Mouse (Mus musculus) heart, adult 2 months (tissue): ENCODE measurements at regions not wholly inside any gene's neighbourhood (a gene's known extent, or its start where the extent isn't known, plus 50 kb on each side); places are given as distances from the start of the nearest gene placed in this dataset.

Experiments used
- DNase-seq, 2 experiments: peaks; one replicate each; pipeline ENCODE4 v3.0.0; 2021
- H3K27ac ChIP-seq: fragments of 200-600 bp; 2 replicates; pipeline ENCODE4 v1.8.1; 2022
- H3K27me3 ChIP-seq: fragments of 200-500 bp; 2 replicates; pipeline ENCODE4 v1.6.1; 2012; ENCODE audit warnings: mild to moderate bottlenecking, low read length, inconsistent platforms, mixed read lengths; ENCODE audit not compliant: control insufficient read depth, insufficient read depth
- H3K36me3 ChIP-seq: fragments of 200-500 bp; 2 replicates; pipeline ENCODE4 v1.6.1; 2012; ENCODE audit warnings: low read length, inconsistent platforms; ENCODE audit not compliant: control insufficient read depth, insufficient read depth
- H3K4me1 ChIP-seq: fragments of 200-500 bp; 2 replicates; pipeline ENCODE4 v1.6.1; 2011; ENCODE audit warnings: low read length; ENCODE audit not compliant: control insufficient read depth, insufficient read depth
- H3K4me3 ChIP-seq: fragments of 200-600 bp; 2 replicates; pipeline ENCODE4 v1.8.1; 2022
- H3K79me2 ChIP-seq: fragments of 200-500 bp; replicated peaks from 2 replicates; pipeline ENCODE4 v1.6.1; 2012; ENCODE audit warnings: mild to moderate bottlenecking, inconsistent platforms, low read length, moderate library complexity, mixed read lengths; ENCODE audit not compliant: control insufficient read depth, insufficient read depth
- H3K9ac ChIP-seq: fragments of 200-500 bp; 2 replicates; pipeline ENCODE4 v1.6.1; 2012; ENCODE audit warnings: low read depth, mild to moderate bottlenecking, control low read depth, inconsistent platforms, low read length, mixed read lengths
- CTCF ChIP-seq: fragments of 200-600 bp; IDR thresholded peaks from 2 replicates; pipeline ENCODE4 v1.8.1; 2022; ENCODE audit warnings: antibody characterized with exemption, mild to moderate bottlenecking, moderate library complexity
- EP300 ChIP-seq: fragments of 200-500 bp; IDR thresholded peaks from 2 replicates; pipeline ENCODE4 v1.6.1; 2011; ENCODE audit warnings: low read depth, low read length, control low read depth; ENCODE audit not compliant: insufficient read depth
- POLR2A ChIP-seq: fragments of 200-500 bp; IDR thresholded peaks from 2 replicates; pipeline ENCODE4 v1.6.1; 2011; ENCODE audit warnings: mild to moderate bottlenecking, low read depth, low read length, control low read depth; ENCODE audit not compliant: insufficient read depth
- WGBS: fragments of 180-500 bp; shearing (Covaris S2); methylation state at CpG from one replicate; pipeline ENCODE4 v1.1.7; 2018; 5-methylcytosine and 5-hydroxymethylcytosine counted together
- intact Hi-C: fragments of 180-260 bp; cut with DNase I; formaldehyde crosslinking; loops from one replicate; pipeline ENCODE4 v1.15.1; 2025

DNA sequence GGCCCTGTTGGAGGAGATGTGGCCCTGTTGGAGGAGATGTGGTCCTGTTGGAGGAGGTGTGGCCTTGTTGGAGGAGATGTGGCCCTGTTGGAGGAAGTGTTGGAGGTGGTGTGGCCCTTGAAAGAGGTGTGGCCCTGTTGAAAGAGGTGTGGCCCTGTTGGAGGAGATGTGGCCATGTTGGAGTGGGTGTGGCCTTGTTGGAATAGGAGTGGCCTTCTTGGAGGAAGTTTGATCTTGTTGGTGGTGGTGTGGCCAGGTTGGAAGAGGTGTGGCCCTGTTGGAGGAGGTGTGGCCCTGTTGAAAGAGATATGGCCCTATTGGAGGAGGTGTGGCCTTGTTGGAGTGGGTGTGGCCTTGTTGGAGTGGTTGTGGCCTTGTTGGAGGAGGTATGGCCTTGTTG, 220.3 kb downstream of the Cryba4 start:
- Histone ChIP-seq H3K36me3 (no peaks in the 10 kb centered on the region), H3K4me1 (no peaks in the 10 kb centered on the region), H3K27me3 (no peaks in the 10 kb centered on the region), H3K9ac (no peak overlapping the region), H3K79me2 (no peaks in the 10 kb centered on the region), H3K4me3 (no peak overlapping the region), H3K27ac (no peak overlapping the region)
- intact Hi-C loops, result no loop called here
- no peak for DNase-seq
- TF ChIP-seq CTCF (no peak), EP300 (no peak), POLR2A (no peak)

DNA sequence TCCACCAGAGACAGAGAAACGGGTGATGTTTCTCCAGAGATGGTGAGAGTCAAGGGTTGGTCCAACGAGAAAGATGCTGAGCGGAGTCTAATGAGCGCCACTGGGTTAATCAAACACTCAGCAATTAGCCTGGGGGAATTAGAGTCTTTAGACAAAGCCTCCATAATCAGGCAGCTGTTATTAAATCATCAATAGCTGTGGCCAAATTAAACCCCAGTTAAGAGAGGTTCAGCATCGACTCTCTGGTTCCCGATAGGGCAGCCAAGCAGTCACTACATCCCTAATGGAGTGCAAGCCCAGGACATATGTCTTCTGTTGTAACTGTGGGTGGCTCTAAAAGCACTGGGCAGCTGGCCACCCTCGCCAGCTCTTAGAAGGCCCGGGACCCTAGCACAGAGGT, 216.9 kb downstream of the Cryba4 start:
- no peak for DNase-seq
- Histone ChIP-seq H3K79me2 (no peaks in the 10 kb centered on the region), H3K27ac (no peak overlapping the region), H3K4me1 (no peaks in the 10 kb centered on the region), H3K4me3 (no peak overlapping the region), H3K27me3 (no peaks in the 10 kb centered on the region), H3K36me3 (no peaks in the 10 kb centered on the region), H3K9ac (no peak overlapping the region)
- 84% methylated on average over 8 of the region's 8 CpGs for WGBS
- intact Hi-C loops, result no loop called here
- TF ChIP-seq POLR2A (no peak), CTCF (no peak), EP300 (no peak)

DNA sequence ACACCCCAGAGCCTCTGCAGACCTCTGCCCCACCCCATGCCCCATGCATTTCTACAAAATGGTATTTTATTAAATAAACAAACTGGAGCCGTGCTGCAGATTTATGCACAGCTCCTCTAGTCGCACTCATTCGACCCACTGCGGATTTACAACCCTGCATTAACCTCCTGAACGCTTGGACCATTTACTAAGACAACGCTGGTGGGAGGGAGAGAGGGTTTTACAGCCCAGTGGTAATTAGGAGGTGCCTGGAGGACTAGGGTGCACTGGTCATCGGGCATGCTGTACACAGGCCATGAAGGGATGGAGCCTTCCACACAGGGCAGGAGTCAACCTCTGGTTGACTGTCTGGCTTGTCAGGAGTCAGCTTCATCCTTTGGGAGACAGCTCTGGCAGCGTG, 215.2 kb downstream of the Cryba4 start:
- no peak for DNase-seq
- H3K4me1 ChIP-seq, result no peaks in the 10 kb centered on the region
- intact Hi-C loops, result no loop called here
- H3K27me3 ChIP-seq, result no peaks in the 10 kb centered on the region
- no peaks in the 10 kb centered on the region for H3K79me2 ChIP-seq
- H3K36me3 ChIP-seq, result no peaks in the 10 kb centered on the region
- no peak overlapping the region for H3K27ac ChIP-seq
- H3K9ac ChIP-seq, result no peak overlapping the region
- H3K4me3 ChIP-seq, result no peak overlapping the region
- 80% methylated on average over 8 of the region's 8 CpGs for WGBS
- no peak for TF ChIP-seq CTCF
- no peak for TF ChIP-seq EP300
- TF ChIP-seq POLR2A, result no peak

DNA sequence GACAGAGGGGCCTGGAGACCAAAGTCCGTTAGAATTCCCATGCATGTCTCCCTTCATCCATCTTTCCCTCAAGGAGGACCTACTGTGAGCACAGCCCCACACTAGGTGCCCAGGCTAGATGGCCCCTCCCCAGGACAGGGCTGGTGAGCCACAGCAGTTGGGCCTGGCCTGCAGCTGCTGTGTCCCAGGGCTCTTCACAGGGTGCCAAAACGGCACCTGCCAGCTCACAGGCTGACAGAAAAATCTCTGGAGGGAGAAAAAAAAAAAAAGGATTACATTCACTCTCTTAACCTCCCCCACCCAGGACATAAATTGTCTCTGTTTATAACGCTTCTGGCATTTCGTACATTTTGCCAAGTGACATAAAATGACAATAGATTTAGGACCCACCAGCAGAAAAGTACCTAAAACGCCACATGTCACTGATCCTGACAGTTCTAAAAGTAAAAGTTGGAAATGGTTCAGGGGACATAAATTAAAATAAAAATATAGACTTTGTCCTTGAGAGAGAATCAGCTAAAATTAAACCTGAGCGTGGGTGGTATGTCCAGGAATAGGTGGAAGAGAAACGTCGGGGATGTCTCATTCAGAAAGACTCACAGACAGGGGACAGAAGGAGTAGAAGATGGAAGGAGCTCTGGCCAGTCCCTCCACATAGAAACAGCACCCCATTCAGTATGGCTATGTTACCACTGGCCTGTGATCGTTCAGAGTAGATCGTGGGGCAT, 212.5 kb downstream of the Cryba4 start:
- no peaks in the 10 kb centered on the region for H3K4me1 ChIP-seq
- no peaks in the 10 kb centered on the region for H3K27me3 ChIP-seq
- no peak overlapping the region for H3K27ac ChIP-seq
- DNase-seq, result no peak
- H3K36me3 ChIP-seq, result no peaks in the 10 kb centered on the region
- WGBS, result 63% methylated on average over 10 of the region's 10 CpGs
- TF ChIP-seq EP300, result no peak
- TF ChIP-seq POLR2A, result no peak
- no peak for TF ChIP-seq CTCF
- no peak overlapping the region for H3K4me3 ChIP-seq
- intact Hi-C loops, result no loop called here
- H3K9ac ChIP-seq, result no peak overlapping the region
- H3K79me2 ChIP-seq, result no peaks in the 10 kb centered on the region

DNA sequence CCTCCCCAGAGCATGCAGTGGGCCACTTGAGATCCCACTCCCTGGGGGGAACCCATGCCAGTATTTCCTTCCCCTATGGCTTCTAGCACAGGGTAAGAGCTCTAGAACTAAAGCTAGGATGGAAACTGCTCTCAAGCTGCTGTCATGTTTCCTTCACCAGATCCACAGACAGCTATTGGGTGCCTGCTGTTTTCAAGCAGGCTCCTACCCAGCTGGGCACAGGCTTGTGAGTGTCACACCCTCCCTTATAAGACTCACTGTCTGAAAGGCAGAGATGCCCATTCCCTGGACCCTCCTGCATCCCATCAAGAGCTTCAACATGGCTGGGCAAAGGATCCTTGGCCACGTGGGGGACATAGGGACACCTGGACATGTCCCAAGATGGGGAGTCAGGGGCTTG, 211.6 kb downstream of the Cryba4 start:
- Histone ChIP-seq H3K4me1 (no peaks in the 10 kb centered on the region), H3K9ac (no peak overlapping the region), H3K36me3 (no peaks in the 10 kb centered on the region), H3K27ac (no peak overlapping the region), H3K4me3 (no peak overlapping the region), H3K27me3 (no peaks in the 10 kb centered on the region), H3K79me2 (no peaks in the 10 kb centered on the region)
- 34% methylated on average over 1 of the region's 1 CpGs for WGBS
- no peak for DNase-seq
- intact Hi-C loops, result no loop called here
- TF ChIP-seq POLR2A (no peak), EP300 (no peak), CTCF (no peak)

DNA sequence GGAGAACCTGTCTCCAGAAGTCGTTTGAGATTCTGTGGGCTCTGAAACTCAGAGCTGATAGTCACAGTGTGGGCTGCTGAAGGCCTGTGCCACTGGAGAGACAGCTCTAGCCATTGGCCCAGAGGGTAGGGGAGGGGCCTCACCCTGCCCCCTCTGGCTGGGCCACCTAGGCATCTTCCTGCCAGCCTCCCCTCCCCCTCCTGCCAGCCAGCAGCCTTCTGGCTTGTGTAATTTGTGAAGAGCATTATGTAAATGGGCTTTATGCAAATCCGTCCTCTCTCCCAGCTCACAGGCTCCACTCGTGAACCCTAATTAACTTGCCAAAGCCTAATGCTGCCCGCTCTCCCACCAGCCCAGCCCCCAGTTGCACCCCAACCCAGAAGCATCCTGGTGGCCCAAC, 211.0 kb downstream of the Cryba4 start:
- intact Hi-C loops, result no loop called here

More for the DNA sequence above, 211.0 kb downstream of the Cryba4 start:
- TF ChIP-seq EP300 (no peak), CTCF (no peak), POLR2A (no peak)
- no peaks in the 10 kb centered on the region for H3K4me1 ChIP-seq
- H3K36me3 ChIP-seq, result no peaks in the 10 kb centered on the region
- no peak overlapping the region for H3K27ac ChIP-seq
- no peak overlapping the region for H3K9ac ChIP-seq
- DNase-seq, result no peak
- no peaks in the 10 kb centered on the region for H3K79me2 ChIP-seq
- 40% methylated on average over 4 of the region's 4 CpGs for WGBS
- no peaks in the 10 kb centered on the region for H3K27me3 ChIP-seq
- H3K4me3 ChIP-seq, result no peak overlapping the region
